In genomic region chr9:121759091-121760081, GRCm38 (mm10) we compare ENCODE assay signal across 8 mouse cellular contexts. TPM values are rescaled to one million over a fixed set of nuclear protein-coding genes. Genes with fewer than 3 reads are reported as not detected.
DNase-seq lines count a peak whose midpoint lies in the region; ATAC-seq and TF ChIP-seq lines count a peak whose summit lies in the region.

Gene Zfp651, plus strand, starts transcription at chr9:121759330.

- no peak for ATAC-seq in megakaryocyte, adult 5-6 weeks (ENCODE audit: poor library complexity, severe bottlenecking)
- peak; percentile 85 for ATAC-seq in hindbrain, embryonic 14.5 days (ENCODE audit: low FRiP score)

- intact Hi-C loops in gastrocnemius, adult 2 months (cut with DNase I): loop anchor here (5.0 kb wide), 1 partner anchor 37 kb away; no protein-coding TSS in a partner anchor

- TF ChIP-seq CTCF in gastrocnemius, adult 2 months (IDR thresholded peaks at IDR 0.05): no peak
- no peak for TF ChIP-seq CTCF in small intestine, adult 2 months (IDR thresholded peaks at IDR 0.05; ENCODE audit: extremely low read depth, insufficient read length, insufficient replicate concordance, low read depth, low read length)

- peak within 1 kb of the TSS; percentile 93 for H3K4me2 ChIP-seq in hindbrain, embryonic 14.5 days (replicated peaks)

- peaks cover 65% of the 10 kb centered on the region for H3K27me3 ChIP-seq in megakaryocyte, embryonic 14.5 days (replicated peaks)
- no peaks in the 10 kb centered on the region for H3K27me3 ChIP-seq in hindbrain, embryonic 14.5 days (ENCODE audit: control insufficient read depth, insufficient read depth, low read length)
- H3K27me3 ChIP-seq in small intestine, adult 2 months (ENCODE audit: control insufficient read depth, insufficient read depth, low read length): peaks cover 22% of the 10 kb centered on the region

- H3K9me3 ChIP-seq in megakaryocyte, embryonic 14.5 days: no peaks in the 10 kb centered on the region
- H3K9me3 ChIP-seq in hindbrain, embryonic 14.5 days (ENCODE audit: control insufficient read depth, low read length): no peaks in the 10 kb centered on the region

- WGBS in hindbrain, embryonic 14.5 days: under 1% methylated on average over 63 of the region's 97 CpGs
- 1% methylated on average over 97 of the region's 97 CpGs for WGBS in small intestine, adult 2 months

- H3K27ac ChIP-seq in gastrocnemius, adult 2 months: peak within 1 kb of the TSS; percentile 98
- peak within 1 kb of the TSS; percentile 87 for H3K27ac ChIP-seq in hindbrain, embryonic 14.5 days
- H3K27ac ChIP-seq in small intestine, adult 2 months (ENCODE audit: insufficient read depth, low read depth, low read length): no peak within 1 kb of the TSS

- peak; percentile 86 to 88 for DNase-seq in cerebellum, postnatal 10 days
- peak; percentile 87 for DNase-seq in gastrocnemius, adult 2 months
- peak; percentile 79 for DNase-seq in hindbrain, embryonic 14.5 days (ENCODE audit: low spot score)
- peak; percentile 59 for DNase-seq in left cerebral cortex, adult 11 months (ENCODE audit: low spot score)
- peak; percentile 34 for DNase-seq in lung, postnatal 25 days (ENCODE audit: low spot score)

- H3K4me1 ChIP-seq in megakaryocyte, embryonic 14.5 days: peaks cover 55% of the 10 kb centered on the region
- H3K4me1 ChIP-seq in hindbrain, embryonic 14.5 days (replicated peaks; ENCODE audit: control insufficient read depth, insufficient read depth, low read length): peaks cover 32% of the 10 kb centered on the region
- peaks cover 9% of the 10 kb centered on the region for H3K4me1 ChIP-seq in small intestine, adult 2 months (ENCODE audit: control insufficient read depth, insufficient read depth, insufficient read length, low read length)

- peak within 1 kb of the TSS; percentile 91 for H3K4me3 ChIP-seq in megakaryocyte, embryonic 14.5 days (replicated peaks)
- H3K4me3 ChIP-seq in gastrocnemius, adult 2 months: peak within 1 kb of the TSS; percentile 97
- H3K4me3 ChIP-seq in hindbrain, embryonic 14.5 days (replicated peaks; ENCODE audit: low read length): peak within 1 kb of the TSS; percentile 94
- H3K4me3 ChIP-seq in small intestine, adult 2 months (ENCODE audit: low read depth, low read length): peak within 1 kb of the TSS; percentile 83

- H3K9ac ChIP-seq in hindbrain, embryonic 14.5 days: peak within 1 kb of the TSS; percentile 95

- TF ChIP-seq POLR2A in small intestine, adult 2 months (IDR thresholded peaks at IDR 0.05; ENCODE audit: low read depth, low read length): no peak

- peaks cover 40% of the 10 kb centered on the region for H3K36me3 ChIP-seq in megakaryocyte, embryonic 14.5 days (replicated peaks; ENCODE audit: low read length)
- peaks cover 45% of the 10 kb centered on the region for H3K36me3 ChIP-seq in hindbrain, embryonic 14.5 days (replicated peaks; ENCODE audit: control insufficient read depth, insufficient read depth)
- peaks cover 18% of the 10 kb centered on the region for H3K36me3 ChIP-seq in small intestine, adult 2 months (ENCODE audit: control insufficient read depth, insufficient read depth, low read length)

RNA-seq across cellular contexts. Expression of gene Zfp651, which starts in this region (rescaled TPM):
- polyA plus RNA-seq in megakaryocyte, embryonic 14.5 days (2012; ENCODE audit: insufficient read depth, low replicate concordance): 1.9 and 2.9 TPM in 2 replicates
- total RNA-seq in megakaryocyte, adult 5-6 weeks (2015): not detected in 2 replicates
- not detected in 2 replicates for total RNA-seq in megakaryocyte, adult 5-6 weeks (2017)
- 100 to 1,000 TPM; 127 to 157 TPM for total RNA-seq in gastrocnemius, adult 2 months (2021)
- 19.1 and 21.5 TPM in 2 replicates for polyA plus RNA-seq in hindbrain, embryonic 14.5 days (2014; fragmentation: Nextera tagmentation; extraction: Ambion mirVana)
- 5.9 and 8.9 TPM in 2 replicates for polyA plus RNA-seq in small intestine, adult 2 months (2012; rRNA removed)

Comparison
In these comparisons a context has a peak if more than half of its experiments do, and no peak if none do; other contexts are left out.
1. RNA of gene Zfp651 (total RNA-seq): 127 to 157 TPM in gastrocnemius, adult 2 months; not detected in megakaryocyte, adult 5-6 weeks; every median in the first group is over 100 times any median in the second.
2. DNase-seq: peak in every context shown above with its lines; median percentile 87 in cerebellum, postnatal 10 days; 87 in gastrocnemius, adult 2 months; 79 in hindbrain, embryonic 14.5 days; 59 in left cerebral cortex, adult 11 months; 34 in lung, postnatal 25 days.
3. Peak in every context shown above with its lines, with median percentiles within 50 percentile points of each other: H3K4me3 ChIP-seq.